Mouse (Mus musculus): ENCODE results near the gene Gm44502.

Gene Gm44502

DNA sequence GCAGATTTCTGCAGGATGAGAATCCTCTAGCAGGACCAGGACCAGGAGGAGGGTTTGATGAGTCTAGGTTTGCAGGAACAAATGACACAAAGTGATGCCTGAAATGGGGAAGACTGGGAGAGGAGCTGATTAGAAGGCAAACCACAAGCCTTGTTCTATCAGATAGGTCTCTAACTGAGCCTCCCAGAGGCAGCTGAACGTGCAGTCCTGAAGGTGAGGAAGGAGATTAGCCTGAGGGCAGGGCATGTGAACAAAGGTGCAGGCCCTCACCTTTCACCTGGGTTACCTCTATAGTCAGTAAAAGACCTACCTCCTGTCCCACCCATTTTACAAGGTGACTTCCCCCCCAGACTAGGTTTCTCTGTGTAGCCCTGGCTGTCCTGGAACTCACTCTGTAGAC lies 29.8 kb downstream of the Gm44502 start:
- no peak for DNase-seq (ENCODE audit: low spot score)

- DNase-seq (ENCODE audit: low spot score): no peak
Measured at GRCm38 (mm10) chr15:89398146-89398545, 31.4 kb downstream of the Gm44502 start.

DNA sequence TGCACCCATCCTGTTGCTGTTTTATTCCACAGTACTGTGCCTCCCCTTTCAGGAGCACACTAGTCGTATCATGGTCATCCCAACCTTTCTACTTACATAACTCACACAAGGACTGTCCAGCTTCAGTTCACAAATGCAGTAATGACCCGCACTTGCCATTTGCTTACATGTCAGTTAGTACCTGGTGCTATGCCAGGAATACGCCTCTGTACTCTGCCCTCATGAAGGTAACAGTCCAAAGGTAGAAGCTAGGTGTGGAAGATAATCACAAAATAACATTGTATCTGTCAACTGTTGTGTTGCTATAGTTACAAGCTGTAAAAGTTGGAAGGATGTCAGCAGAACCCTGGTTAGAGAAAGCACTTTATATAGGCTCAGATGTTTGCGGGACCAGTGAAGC lies 32.6 kb downstream of the Gm44502 start:
- DNase-seq (ENCODE audit: low spot score): no peak

GRCm38 (mm10) chr15:89390081-89390480 lies 39.4 kb downstream of the Gm44502 start:
- no peak for DNase-seq (ENCODE audit: low spot score)

GRCm38 (mm10) chr15:89387127-89387526 lies 42.4 kb downstream of the Gm44502 start:
- DNase-seq (ENCODE audit: low spot score): no peak

DNA sequence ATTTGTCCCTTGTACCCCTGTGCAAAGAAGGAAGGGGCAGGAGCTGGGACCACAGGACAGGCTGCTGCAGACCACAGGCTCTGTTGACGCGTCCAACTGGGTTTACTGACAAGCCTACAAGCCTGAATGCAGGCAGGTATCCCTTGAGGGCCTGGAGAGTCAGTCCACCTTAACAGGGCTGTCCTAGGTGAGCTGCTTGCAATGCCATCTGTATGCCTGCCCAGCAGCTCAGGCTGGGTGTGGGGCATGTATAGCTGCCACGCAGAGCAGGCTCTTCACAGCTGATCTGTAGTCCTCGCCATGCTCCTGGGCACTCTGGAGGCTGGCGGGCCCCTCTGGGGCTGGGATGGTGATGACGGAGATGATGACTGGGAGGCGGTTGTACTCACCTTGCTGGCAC lies 44.9 kb downstream of the Gm44502 start, which contains the start of gene Klhdc7b:
TSS of gene Klhdc7b (plus strand) at position 301 of the 400 bp plus-strand sequence.
- no peak for DNase-seq (ENCODE audit: low spot score)

DNA sequence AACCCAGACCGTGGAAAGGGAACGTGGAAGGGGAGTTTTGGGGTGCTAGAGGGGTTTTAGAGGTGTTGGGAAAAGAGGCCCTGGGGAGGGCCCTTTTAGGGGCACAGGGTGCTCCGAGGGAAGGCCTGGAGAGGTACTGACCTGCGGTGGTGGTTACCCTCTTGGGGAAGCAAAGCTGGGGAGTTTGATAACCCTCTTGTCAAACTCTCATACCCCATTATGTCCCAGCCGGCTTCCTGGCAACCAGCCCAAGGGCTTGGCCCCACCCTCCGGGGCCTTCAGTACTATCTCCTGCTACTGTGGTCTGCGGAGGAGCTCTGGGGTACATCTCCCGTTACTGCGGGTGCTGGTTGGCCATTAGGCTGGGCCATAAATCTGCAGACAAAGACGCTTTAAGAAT lies 50.1 kb downstream of the Gm44502 start:
- DNase-seq (ENCODE audit: low spot score): no peak

DNA sequence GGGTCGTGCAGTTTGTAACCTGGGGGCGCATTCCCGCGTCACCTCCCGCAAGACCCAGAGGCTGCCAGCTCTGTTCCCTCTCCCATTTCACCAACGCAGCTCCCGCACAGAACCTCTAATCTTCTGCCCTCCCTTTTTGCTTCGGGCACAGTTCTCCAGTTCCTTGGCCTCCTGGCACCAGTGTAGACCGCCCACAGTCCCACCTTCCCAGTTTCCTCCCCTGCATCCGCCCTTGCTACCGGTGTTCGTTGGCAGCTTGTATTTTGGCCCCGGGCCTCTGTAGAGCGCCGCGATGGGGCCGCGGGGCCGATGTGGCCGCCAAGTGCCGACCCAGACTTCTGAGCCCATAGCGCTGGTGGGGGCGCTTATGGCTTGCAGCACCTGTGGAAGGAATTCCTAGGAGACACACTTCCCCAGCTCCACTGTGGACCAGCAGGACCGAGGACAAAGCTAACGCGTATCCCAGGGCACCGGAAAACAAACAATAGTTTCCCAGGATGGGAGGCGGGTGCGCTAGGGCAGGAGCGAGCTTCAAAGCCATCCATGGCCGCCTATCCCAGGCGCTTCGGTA lies 50.6 kb downstream of the Gm44502 start, which contains the start of gene Odf3b:
TSS of gene Odf3b (minus strand) at position 452 of the 571 bp plus-strand sequence.
- peak; percentile 32 for DNase-seq (ENCODE audit: low spot score)

GRCm38 (mm10) chr15:89377938-89378828 lies 51.3 kb downstream of the Gm44502 start:
- no peak for DNase-seq (ENCODE audit: low spot score)

DNA sequence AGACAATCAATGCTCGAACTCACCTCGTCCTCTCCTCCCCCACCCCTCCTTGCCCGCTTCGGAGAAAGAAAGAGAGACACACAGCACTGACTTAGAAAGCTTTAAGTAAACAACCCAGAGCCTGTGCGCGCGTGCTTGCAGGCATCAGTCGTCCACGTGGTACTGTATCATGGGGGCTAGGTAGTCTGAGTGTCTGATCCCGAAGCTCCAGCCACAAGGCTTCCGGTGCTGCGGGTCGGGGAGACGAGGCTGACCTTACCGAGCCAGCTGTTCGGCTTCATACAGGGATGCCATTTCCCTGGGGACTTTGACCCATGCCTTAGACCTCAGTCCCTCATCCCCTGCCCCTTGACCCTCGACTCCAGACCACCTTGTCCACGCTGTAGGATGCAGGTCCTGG lies 52.1 kb downstream of the Gm44502 start:
- no peak for DNase-seq (ENCODE audit: low spot score)

GRCm38 (mm10) chr15:89376957-89377356 lies 52.5 kb downstream of the Gm44502 start, which contains the start of gene Tymp:
TSS of gene Tymp (minus strand) at chr15:89377039.
- DNase-seq (ENCODE audit: low spot score): no peak

DNA sequence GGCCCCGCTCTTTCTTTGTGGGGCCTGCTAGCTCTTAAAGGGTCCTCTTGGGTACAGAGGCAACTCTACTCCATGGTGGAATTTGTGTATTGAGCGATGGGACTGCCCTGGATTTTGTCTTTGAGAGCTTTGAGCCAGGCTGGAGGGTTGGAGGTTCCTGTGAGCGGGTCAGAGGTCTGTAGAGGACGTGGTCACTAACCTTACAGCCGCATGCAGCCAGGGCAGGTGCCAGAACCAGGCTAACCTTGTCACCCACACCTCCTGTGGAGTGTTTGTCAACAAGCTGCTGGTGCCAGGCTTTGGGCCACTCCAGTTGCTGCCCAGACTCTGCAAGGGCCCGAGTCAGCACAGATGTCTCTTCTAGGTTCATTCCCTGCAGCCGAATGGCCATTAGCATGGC lies 53.5 kb downstream of the Gm44502 start:
- no peak for DNase-seq (ENCODE audit: low spot score)

- no peak for DNase-seq (ENCODE audit: low spot score)
Measured at GRCm38 (mm10) chr15:89374801-89375534, 54.5 kb downstream of the Gm44502 start.

GRCm38 (mm10) chr15:89374340-89374739 lies 55.2 kb downstream of the Gm44502 start:
- DNase-seq (ENCODE audit: low spot score): no peak

GRCm38 (mm10) chr15:89373762-89374248 lies 55.7 kb downstream of the Gm44502 start, which contains the start of gene Sco2:
TSS of gene Sco2 (minus strand) at chr15:89373846.
- peak; percentile 91 for DNase-seq (ENCODE audit: low spot score)

GRCm38 (mm10) chr15:89373027-89373761 lies 56.3 kb downstream of the Gm44502 start:
- peak; percentile 65 for DNase-seq (ENCODE audit: low spot score)

DNA sequence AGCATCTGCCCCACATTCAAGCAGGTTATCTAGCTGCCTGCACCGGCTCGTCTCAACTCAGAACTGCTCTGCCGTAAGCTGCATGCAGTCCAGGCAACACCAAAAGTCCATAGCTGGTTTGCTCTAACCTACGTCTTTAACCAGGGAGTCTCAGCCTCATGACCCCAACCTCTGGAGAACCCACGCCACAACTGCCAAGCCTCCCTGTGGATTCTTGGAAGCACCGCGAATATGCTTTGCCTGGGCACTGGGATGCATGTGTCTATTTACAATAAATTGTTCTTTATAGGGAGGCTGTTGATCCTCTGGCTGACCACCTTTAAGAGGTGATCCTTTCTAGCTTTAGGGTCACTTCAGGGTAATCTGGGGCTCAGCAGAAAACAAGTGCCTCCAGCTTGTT lies 57.0 kb downstream of the Gm44502 start:
- no peak for DNase-seq (ENCODE audit: low spot score)

DNA sequence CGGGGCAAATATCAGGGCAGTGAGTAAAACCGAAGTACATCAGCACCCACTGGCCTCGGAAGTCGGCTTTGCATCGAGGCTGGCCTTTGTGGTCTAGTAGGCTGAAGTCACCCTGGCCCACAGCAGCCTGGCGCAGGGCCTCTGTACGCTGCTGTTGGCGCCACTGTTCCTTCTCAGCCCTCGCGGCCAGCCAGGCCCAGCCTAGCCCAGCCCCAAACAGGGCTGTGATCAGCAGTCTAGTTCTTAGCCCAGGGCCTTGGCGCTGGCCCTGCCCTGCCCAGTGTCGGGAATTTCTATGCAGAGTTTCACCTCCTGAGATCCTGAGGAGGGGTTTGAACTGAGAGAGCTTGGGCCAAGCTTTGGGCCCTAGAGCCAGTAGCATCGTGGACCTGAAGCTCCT lies 57.4 kb downstream of the Gm44502 start:
- no peak for DNase-seq (ENCODE audit: low spot score)
